Mouse (Mus musculus) forebrain, postnatal 0 days (tissue): ENCODE results near the gene Zfp580. TPM values are rescaled to one million over a fixed set of nuclear protein-coding genes. Genes with fewer than 3 reads are reported as not detected.

Experiments
- ATAC-seq: fragments of 200-750 bp; cut with Nextera tagmentation; 2 replicates; pipeline ENCODE4 v1.8.0; 2017; ENCODE audit warnings: mild to moderate bottlenecking, moderate library complexity
- DNase-seq: peaks from one replicate; pipeline ENCODE4 v3.0.0-alpha.2; 2015
- H3K27ac ChIP-seq: fragments of 300-500 bp; sonication (generic); 2 replicates; pipeline ENCODE4 v1.5.1; 2014; ENCODE audit warnings: low read depth, mild to moderate bottlenecking, antibody characterized with exemption, low read length, moderate library complexity, mixed read lengths
- H3K27me3 ChIP-seq: fragments of 300-500 bp; sonication (generic); 2 replicates; pipeline ENCODE4 v1.6.1; 2014; ENCODE audit warnings: mild to moderate bottlenecking, low read length, mixed read lengths; ENCODE audit not compliant: insufficient read depth
- H3K36me3 ChIP-seq: fragments of 300-500 bp; sonication (generic); 2 replicates; pipeline ENCODE4 v1.6.1; 2014; ENCODE audit warnings: mild to moderate bottlenecking, moderate library complexity; ENCODE audit not compliant: insufficient read depth
- H3K4me1 ChIP-seq: fragments of 300-500 bp; sonication (generic); 2 replicates; pipeline ENCODE4 v1.6.1; 2014; ENCODE audit warnings: antibody characterized with exemption; ENCODE audit not compliant: insufficient read depth
- H3K4me2 ChIP-seq: fragments of 300-500 bp; sonication (generic); 2 replicates; pipeline ENCODE4 v1.6.1; 2014; ENCODE audit warnings: low read depth, mild to moderate bottlenecking, moderate library complexity
- H3K4me3 ChIP-seq: fragments of 300-500 bp; sonication (generic); 2 replicates; pipeline ENCODE4 v1.5.1; 2014; ENCODE audit warnings: low read depth, low read length, mixed read lengths
- H3K9ac ChIP-seq: fragments of 300-500 bp; sonication (generic); 2 replicates; pipeline ENCODE4 v1.6.1; 2014; ENCODE audit warnings: mild to moderate bottlenecking
- H3K9me3 ChIP-seq: fragments of 300-500 bp; sonication (generic); 2 replicates; pipeline ENCODE4 v1.6.1; 2016; ENCODE audit warnings: low read length
- CTCF ChIP-seq: sonication (generic); IDR thresholded peaks from 2 replicates; pipeline ENCODE4 v1.5.1; 2016; ENCODE audit warnings: antibody characterized with exemption, control low read depth, low read depth
- WGBS: fragments of 180-500 bp; shearing (Covaris S2); extraction: QIAGEN DNeasy Blood & Tissue Kit; methylation state at CpG from one replicate; pipeline ENCODE4 v1.1.7; 2014; 5-methylcytosine and 5-hydroxymethylcytosine counted together
- polyA plus RNA-seq: library from polyadenylated mRNA; unstranded; fragments of >200 nt; fragmentation: Nextera tagmentation; extraction: Ambion mirVana; gene quantifications from 2 replicates; pipeline ENCODE4 v1.2.1, GENCODE M21; 2015
- total RNA-seq: library from RNA; depleted of rRNA; stranded (reverse); fragments of >200 nt; gene quantifications from 2 replicates; pipeline ENCODE4 v1.2.3, GENCODE M21; 2014

Zfp580 gene
- total and polyA plus RNA-seq, 2 experiments from 2014 or later: 42.1 to 132 TPM

GRCm38 (mm10) chr7:5057804-5058203 is 6.5 kb downstream of the Zfp580 start:
- H3K4me3 ChIP-seq: peak overlapping the region; percentile 65
- peak overlapping the region; percentile 73 for H3K4me2 ChIP-seq
- H3K9me3 ChIP-seq: no peaks in the 10 kb centered on the region
- no peak for ATAC-seq
- DNase-seq: no peak
- 30% methylated on average over 11 of the region's 11 CpGs for WGBS
- H3K36me3 ChIP-seq: no peaks in the 10 kb centered on the region
- peaks cover 43% of the 10 kb centered on the region for H3K4me1 ChIP-seq
- H3K9ac ChIP-seq: peak overlapping the region; percentile 95
- peak; percentile 36; the same call in 1 of the 2 replicates for TF ChIP-seq CTCF
- H3K27ac ChIP-seq: no peak overlapping the region; the same call in 1 of the 2 replicates
- peaks cover 8% of the 10 kb centered on the region for H3K27me3 ChIP-seq

GRCm38 (mm10) chr7:5058631-5059030 is 7.3 kb downstream of the Zfp580 start:
- ATAC-seq (no peak), DNase-seq (no peak)
- H3K9ac ChIP-seq: no peak overlapping the region
- H3K36me3 ChIP-seq: no peaks in the 10 kb centered on the region
- H3K9me3 ChIP-seq: no peaks in the 10 kb centered on the region
- H3K27me3 ChIP-seq: peaks cover 8% of the 10 kb centered on the region
- 97% methylated on average over 1 of the region's 1 CpGs for WGBS
- no peak overlapping the region for H3K27ac ChIP-seq
- H3K4me3 ChIP-seq: no peak overlapping the region
- H3K4me2 ChIP-seq: no peak overlapping the region
- peaks cover 39% of the 10 kb centered on the region for H3K4me1 ChIP-seq
- TF ChIP-seq CTCF: no peak

- Histone ChIP-seq H3K9ac (0 out of 2 replicates have a peak overlapping the region, but pooled peaks have one; percentile 78), H3K27me3 (peaks cover 7% of the 10 kb centered on the region; the same call in 1 of the 2 replicates), H3K27ac (peak overlapping the region; percentile 98), H3K4me2 (peak overlapping the region; percentile 71), H3K4me1 (peaks cover 38% of the 10 kb centered on the region), H3K9me3 (no peaks in the 10 kb centered on the region), H3K36me3 (no peaks in the 10 kb centered on the region), H3K4me3 (no peak overlapping the region)
- ATAC-seq (no peak), DNase-seq (no peak)
- 92% methylated on average over 12 of the region's 12 CpGs for WGBS
- no peak for TF ChIP-seq CTCF
These were observed 8.1 kb downstream of the Zfp580 start for GRCm38 (mm10) chr7:5059421-5059820.

GRCm38 (mm10) chr7:5060239-5060731 is 8.9 kb downstream of the Zfp580 start:
- 2% methylated on average over 27 of the region's 27 CpGs for WGBS
- ATAC-seq: no peak

GRCm38 (mm10) chr7:5060944-5061773 is 9.8 kb downstream of the Zfp580 start:
- Histone ChIP-seq H3K9me3 (no peaks in the 10 kb centered on the region), H3K27me3 (no peaks in the 10 kb centered on the region)
- WGBS: under 1% methylated on average over 60 of the region's 60 CpGs

More at GRCm38 (mm10) chr7:5060239-5060731, 8.9 kb downstream of the Zfp580 start:
- Histone ChIP-seq H3K9me3 (no peaks in the 10 kb centered on the region), H3K27me3 (no peaks in the 10 kb centered on the region), H3K4me2 (peak overlapping the region; percentile 71), H3K4me1 (peaks cover 35% of the 10 kb centered on the region), H3K36me3 (no peaks in the 10 kb centered on the region), H3K4me3 (peak overlapping the region; percentile 78), H3K27ac (peak overlapping the region; percentile 98), H3K9ac (peak overlapping the region; percentile 78)
- peak; percentile 83 for DNase-seq
- peak; percentile 76 for TF ChIP-seq CTCF

GRCm38 (mm10) chr7:5061774-5062359 is 10.5 kb downstream of the Zfp580 start, which contains the start of gene U2af2:
Gene U2af2, plus strand, starts transcription at chr7:5062143.
- under 1% methylated on average over 63 of the region's 65 CpGs for WGBS
- Histone ChIP-seq H3K4me2 (peak within 1 kb of the TSS; percentile 71), H3K4me1 (peaks cover 28% of the 10 kb centered on the region)

More at GRCm38 (mm10) chr7:5060944-5061773, 9.8 kb downstream of the Zfp580 start:
- H3K9ac ChIP-seq: peak overlapping the region; percentile 78
- peak; percentile 71 for TF ChIP-seq CTCF
- DNase-seq (peak; percentile 100), ATAC-seq (peak; percentile 89)
- H3K4me2 ChIP-seq: peak overlapping the region; percentile 71
- peaks cover 30% of the 10 kb centered on the region for H3K4me1 ChIP-seq
- H3K4me3 ChIP-seq: peak overlapping the region; percentile 78
- no peaks in the 10 kb centered on the region for H3K36me3 ChIP-seq
- peak overlapping the region; percentile 98 for H3K27ac ChIP-seq

More at GRCm38 (mm10) chr7:5061774-5062359, 10.5 kb downstream of the Zfp580 start, which contains the start of gene U2af2:
- Histone ChIP-seq H3K27ac (peak within 1 kb of the TSS; percentile 98), H3K27me3 (no peaks in the 10 kb centered on the region), H3K4me3 (peak within 1 kb of the TSS; percentile 78), H3K9ac (peak within 1 kb of the TSS; percentile 78), H3K36me3 (peaks cover 3% of the 10 kb centered on the region; the same call in 1 of the 2 replicates), H3K9me3 (no peaks in the 10 kb centered on the region)
- no peak for TF ChIP-seq CTCF
- peak; percentile 95 for DNase-seq
- ATAC-seq: peak; percentile 69
